Mouse (Mus musculus) cortical plate, adult 2 months (tissue): ENCODE data around the gene Mtln.

Experiments
- CTCF ChIP-seq: fragments of 200-500 bp; IDR thresholded peaks from 2 replicates; pipeline ENCODE4 v1.5.1; 2011; ENCODE audit warnings: mild to moderate bottlenecking, control low read depth, low read length; ENCODE audit not compliant: insufficient read depth; ENCODE audit errors: extremely low read depth
- POLR2A ChIP-seq: fragments of 200-500 bp; IDR thresholded peaks from 2 replicates; pipeline ENCODE4 v1.6.1; 2011; ENCODE audit warnings: mild to moderate bottlenecking, low read length, control low read depth; ENCODE audit not compliant: insufficient read depth; ENCODE audit errors: extremely low read depth

DNA sequence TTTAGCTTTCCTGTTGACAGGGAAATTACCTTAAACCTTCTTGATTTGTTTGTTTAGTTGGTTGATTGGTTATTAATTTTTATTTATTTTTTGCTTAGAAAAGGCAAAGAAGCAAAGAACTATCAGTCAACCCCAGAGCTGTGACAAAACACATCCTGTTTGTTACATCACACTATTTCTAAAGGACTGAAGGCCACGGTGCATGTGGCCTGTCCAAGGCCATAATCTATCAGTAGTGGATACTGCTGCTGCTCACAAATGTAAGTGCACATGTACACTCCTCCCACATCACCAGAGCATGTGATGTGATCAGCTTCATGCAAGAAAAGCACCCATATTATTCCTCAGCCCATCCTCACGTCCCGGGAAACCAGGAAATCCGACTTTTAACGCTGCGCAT, 32.3 kb downstream of the Mtln start:
- TF ChIP-seq POLR2A, result no peak
- no peak for TF ChIP-seq CTCF
